Mouse (Mus musculus) liver, adult 2 months (tissue): Measurements from ENCODE around the gene Gm42906.

Experiments used
- CTCF ChIP-seq: fragments of 200-500 bp; IDR thresholded peaks from 2 replicates; pipeline ENCODE4 v1.5.1; 2011; ENCODE audit warnings: low read depth, low read length, control low read depth
- POLR2A ChIP-seq: fragments of 200-500 bp; IDR thresholded peaks from 2 replicates; pipeline ENCODE4 v1.6.1; 2011; ENCODE audit warnings: low read length, control low read depth; ENCODE audit not compliant: insufficient read depth; ENCODE audit errors: extremely low read depth

GRCm38 (mm10) chr5:151080276-151080675 lies 347.7 kb downstream of the Gm42906 start:
- no peak for TF ChIP-seq POLR2A
- no peak for TF ChIP-seq CTCF
